Mouse (Mus musculus): ENCODE data around the gene 1700022I11Rik. TPM values are rescaled to one million over a fixed set of nuclear protein-coding genes. Genes with fewer than 3 reads are reported as not detected.

The 1700022I11Rik gene
- polyA plus RNA-seq, 1 experiment: 0.48 TPM

GRCm38 (mm10) chr4:42928209-42928608 is 41.2 kb upstream of the 1700022I11Rik start:
- Histone ChIP-seq H3K79me2 (ENCODE audit: control insufficient read depth, insufficient read depth) (no peaks in the 10 kb centered on the region), H3K27me3 (ENCODE audit: control insufficient read depth, insufficient read depth, insufficient read length) (peaks cover 38% of the 10 kb centered on the region)
- TF ChIP-seq USF1 (IDR thresholded peaks at IDR 0.05; ENCODE audit: low read depth) (no peak), CEBPB (IDR thresholded peaks at IDR 0.05; ENCODE audit: low read depth) (no peak), MYOG (IDR thresholded peaks at IDR 0.05; ENCODE audit: control insufficient read depth, extremely low read depth, insufficient read length) (no peak), CTCF (IDR thresholded peaks at IDR 0.05; ENCODE audit: control insufficient read depth, insufficient read depth, insufficient read length) (no peak), MAX (IDR thresholded peaks at IDR 0.05) (no peak), MYOD1 (IDR thresholded peaks at IDR 0.05; ENCODE audit: control insufficient read depth, insufficient read length, low read depth) (no peak), FOSL1 (IDR thresholded peaks at IDR 0.05; ENCODE audit: insufficient read depth, low read length, poor library complexity, severe bottlenecking) (no peak)

GRCm38 (mm10) chr4:42928952-42929351 is 40.5 kb upstream of the 1700022I11Rik start:
- Histone ChIP-seq H3K27me3 (ENCODE audit: control insufficient read depth, insufficient read depth, insufficient read length) (peaks cover 45% of the 10 kb centered on the region), H3K4me3 (ENCODE audit: insufficient read depth, poor library complexity, severe bottlenecking) (no peak overlapping the region), H3K79me2 (ENCODE audit: control insufficient read depth, insufficient read depth) (no peaks in the 10 kb centered on the region), H3K79me3 (ENCODE audit: low read depth) (no peaks in the 10 kb centered on the region), H3ac (ENCODE audit: control insufficient read depth, insufficient read length, low read depth) (no peak overlapping the region), H3K36me3 (ENCODE audit: control insufficient read depth, insufficient read depth) (no peaks in the 10 kb centered on the region)
- TF ChIP-seq MYOG (IDR thresholded peaks at IDR 0.05; ENCODE audit: control insufficient read depth, extremely low read depth, insufficient read length) (no peak), MYOD1 (IDR thresholded peaks at IDR 0.05; ENCODE audit: control insufficient read depth, insufficient read length, low read depth) (no peak)

More at GRCm38 (mm10) chr4:42928209-42928608, 41.2 kb upstream of the 1700022I11Rik start:
- Histone ChIP-seq H3K4me3 (ENCODE audit: insufficient read depth, poor library complexity, severe bottlenecking) (no peak overlapping the region), H3ac (ENCODE audit: control insufficient read depth, insufficient read length, low read depth) (no peak overlapping the region), H3K79me3 (ENCODE audit: low read depth) (no peaks in the 10 kb centered on the region), H3K36me3 (ENCODE audit: control insufficient read depth, insufficient read depth) (no peaks in the 10 kb centered on the region)

GRCm38 (mm10) chr4:42932229-42932969 is 37.0 kb upstream of the 1700022I11Rik start:
- Histone ChIP-seq H3K79me2 (ENCODE audit: control insufficient read depth, insufficient read depth) (no peaks in the 10 kb centered on the region), H3K4me3 (ENCODE audit: insufficient read depth, poor library complexity, severe bottlenecking) (no peak overlapping the region), H3ac (ENCODE audit: control insufficient read depth, insufficient read length, low read depth) (no peak overlapping the region), H3K36me3 (ENCODE audit: control insufficient read depth, insufficient read depth) (no peaks in the 10 kb centered on the region), H3K27me3 (ENCODE audit: control insufficient read depth, insufficient read depth, insufficient read length) (peaks cover 59% of the 10 kb centered on the region), H3K79me3 (ENCODE audit: low read depth) (no peaks in the 10 kb centered on the region)
- TF ChIP-seq CEBPB (IDR thresholded peaks at IDR 0.05; ENCODE audit: low read depth) (no peak), USF1 (IDR thresholded peaks at IDR 0.05; ENCODE audit: low read depth) (no peak), MYOG (IDR thresholded peaks at IDR 0.05; ENCODE audit: control insufficient read depth, extremely low read depth, insufficient read length) (no peak), MAX (IDR thresholded peaks at IDR 0.05) (no peak), FOSL1 (IDR thresholded peaks at IDR 0.05; ENCODE audit: insufficient read depth, low read length, poor library complexity, severe bottlenecking) (no peak), CTCF (IDR thresholded peaks at IDR 0.05; ENCODE audit: control insufficient read depth, insufficient read depth, insufficient read length) (no peak), MYOD1 (IDR thresholded peaks at IDR 0.05; ENCODE audit: control insufficient read depth, insufficient read length, low read depth) (no peak)

GRCm38 (mm10) chr4:42933630-42934029 is 35.8 kb upstream of the 1700022I11Rik start:
- Histone ChIP-seq H3K79me2 (ENCODE audit: control insufficient read depth, insufficient read depth) (no peaks in the 10 kb centered on the region), H3K79me3 (ENCODE audit: low read depth) (no peaks in the 10 kb centered on the region), H3ac (ENCODE audit: control insufficient read depth, insufficient read length, low read depth) (no peak overlapping the region), H3K36me3 (ENCODE audit: control insufficient read depth, insufficient read depth) (no peaks in the 10 kb centered on the region), H3K4me3 (ENCODE audit: insufficient read depth, poor library complexity, severe bottlenecking) (no peak overlapping the region), H3K27me3 (ENCODE audit: control insufficient read depth, insufficient read depth, insufficient read length) (peaks cover 72% of the 10 kb centered on the region)
- TF ChIP-seq CTCF (IDR thresholded peaks at IDR 0.05; ENCODE audit: control insufficient read depth, insufficient read depth, insufficient read length) (no peak), MYOD1 (IDR thresholded peaks at IDR 0.05; ENCODE audit: control insufficient read depth, insufficient read length, low read depth) (no peak), MYOG (IDR thresholded peaks at IDR 0.05; ENCODE audit: control insufficient read depth, extremely low read depth, insufficient read length) (no peak), FOSL1 (IDR thresholded peaks at IDR 0.05; ENCODE audit: insufficient read depth, low read length, poor library complexity, severe bottlenecking) (no peak), CEBPB (IDR thresholded peaks at IDR 0.05; ENCODE audit: low read depth) (no peak), USF1 (IDR thresholded peaks at IDR 0.05; ENCODE audit: low read depth) (no peak), MAX (IDR thresholded peaks at IDR 0.05) (no peak)

- H3K79me2 ChIP-seq (ENCODE audit: control insufficient read depth, insufficient read depth): no peaks in the 10 kb centered on the region
- no peak for TF ChIP-seq USF1 (IDR thresholded peaks at IDR 0.05; ENCODE audit: low read depth)
- no peak for TF ChIP-seq CTCF (IDR thresholded peaks at IDR 0.05; ENCODE audit: control insufficient read depth, insufficient read depth, insufficient read length)
- TF ChIP-seq MYOG (IDR thresholded peaks at IDR 0.05; ENCODE audit: control insufficient read depth, extremely low read depth, insufficient read length): no peak
- no peak for TF ChIP-seq CEBPB (IDR thresholded peaks at IDR 0.05; ENCODE audit: low read depth)
- TF ChIP-seq FOSL1 (IDR thresholded peaks at IDR 0.05; ENCODE audit: insufficient read depth, low read length, poor library complexity, severe bottlenecking): peak; percentile 64
- TF ChIP-seq MAX (IDR thresholded peaks at IDR 0.05): peak; percentile 32
- peak; percentile 8 for TF ChIP-seq MYOD1 (IDR thresholded peaks at IDR 0.05; ENCODE audit: control insufficient read depth, insufficient read length, low read depth)
- H3ac ChIP-seq (ENCODE audit: control insufficient read depth, insufficient read length, low read depth): no peak overlapping the region
- no peak overlapping the region for H3K4me3 ChIP-seq (ENCODE audit: insufficient read depth, poor library complexity, severe bottlenecking)
- peaks cover 31% of the 10 kb centered on the region for H3K27me3 ChIP-seq (ENCODE audit: control insufficient read depth, insufficient read depth, insufficient read length)
- H3K36me3 ChIP-seq (ENCODE audit: control insufficient read depth, insufficient read depth): no peaks in the 10 kb centered on the region
- no peaks in the 10 kb centered on the region for H3K79me3 ChIP-seq (ENCODE audit: low read depth)
These were observed 28.0 kb upstream of the 1700022I11Rik start for GRCm38 (mm10) chr4:42941396-42941795.
